Mouse (Mus musculus) MEL (cell line): ENCODE results near the gene Sec24c.

Experiments
- CHD2 ChIP-seq: IDR thresholded peaks from 2 replicates; pipeline ENCODE4 v1.6.1; 2011; ENCODE audit warnings: low read length, improper control_type of control experiment
- CTCF ChIP-seq, 3 experiments: IDR thresholded peaks in 2 of 3; conservative IDR thresholded peaks in 1 of 3; 2 replicates each; pipeline ENCODE4 v1.5.1; 2011 to 2012; ENCODE audit warnings: low read length in 3 of 3, low read depth in 2 of 3, mild to moderate bottlenecking in 2 of 3, improper control_type of control experiment in 1 of 3, inconsistent platforms in 1 of 3, mixed read lengths in 1 of 3, moderate library complexity in 1 of 3; ENCODE audit not compliant: control insufficient read depth in 1 of 3, insufficient read depth in 1 of 3, poor library complexity in 1 of 3, severe bottlenecking in 1 of 3
- MAFK ChIP-seq: IDR thresholded peaks from 2 replicates; pipeline ENCODE4 v1.6.1; 2011; ENCODE audit warnings: low read depth, mild to moderate bottlenecking, low read length, improper control_type of control experiment, borderline replicate concordance
- MAZ ChIP-seq: IDR thresholded peaks from 2 replicates; pipeline ENCODE4 v1.6.1; 2012; ENCODE audit warnings: low read depth, mild to moderate bottlenecking, inconsistent platforms, low read length, improper control_type of control experiment
- NELFE ChIP-seq: IDR thresholded peaks from 2 replicates; pipeline ENCODE4 v1.6.1; 2011; ENCODE audit warnings: low read depth, low read length, improper control_type of control experiment
- POLR2AphosphoS5 ChIP-seq: IDR thresholded peaks from 2 replicates; pipeline ENCODE4 v1.6.1; 2012; ENCODE audit warnings: low read depth, borderline replicate concordance, mild to moderate bottlenecking, inconsistent platforms, low read length, moderate library complexity, mixed read lengths

DNA sequence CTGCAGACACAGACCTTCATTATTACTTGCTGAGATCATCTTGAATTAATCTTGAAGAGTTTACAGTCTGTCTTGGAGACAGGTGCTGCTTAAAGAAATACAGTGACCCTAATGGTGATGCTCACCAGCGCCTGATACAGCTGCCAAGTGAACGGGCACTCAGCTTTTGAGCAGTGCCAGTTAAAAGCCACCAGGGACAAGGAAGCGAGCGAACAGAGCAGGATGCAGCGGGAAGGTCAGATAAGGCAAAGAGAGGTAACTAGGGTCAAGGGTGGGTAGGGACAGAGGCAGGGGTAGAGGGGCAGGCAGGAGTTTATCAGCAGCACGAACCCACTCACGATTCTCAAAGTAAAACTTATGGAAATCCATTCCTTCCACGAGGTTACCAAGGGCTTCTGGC lies 64.4 kb downstream of the Sec24c start:
- TF ChIP-seq CHD2 (no peak), MAFK (no peak), POLR2AphosphoS5 (no peak), CTCF (IDR thresholded peaks at IDR 0.05 in 2 of 3, conservative IDR thresholded peaks at IDR 0.05 in 1 of 3; ENCODE audit: control insufficient read depth in 1 of 3, insufficient read depth in 1 of 3, low read depth in 2 of 3, low read length in 3 of 3, poor library complexity in 1 of 3, severe bottlenecking in 1 of 3) (no peak), MAZ (no peak), NELFE (no peak)
